Mouse (Mus musculus): ENCODE data around the gene Myd88. TPM values are rescaled to one million over a fixed set of nuclear protein-coding genes. Genes with fewer than 3 reads are reported as not detected.

Myd88 gene
- 37.7 TPM for total RNA-seq (2023)

GRCm38 (mm10) chr9:119340909-119341816 lies at the start of gene Myd88:
TSS of gene Myd88 (minus strand) at chr9:119341411.

DNA sequence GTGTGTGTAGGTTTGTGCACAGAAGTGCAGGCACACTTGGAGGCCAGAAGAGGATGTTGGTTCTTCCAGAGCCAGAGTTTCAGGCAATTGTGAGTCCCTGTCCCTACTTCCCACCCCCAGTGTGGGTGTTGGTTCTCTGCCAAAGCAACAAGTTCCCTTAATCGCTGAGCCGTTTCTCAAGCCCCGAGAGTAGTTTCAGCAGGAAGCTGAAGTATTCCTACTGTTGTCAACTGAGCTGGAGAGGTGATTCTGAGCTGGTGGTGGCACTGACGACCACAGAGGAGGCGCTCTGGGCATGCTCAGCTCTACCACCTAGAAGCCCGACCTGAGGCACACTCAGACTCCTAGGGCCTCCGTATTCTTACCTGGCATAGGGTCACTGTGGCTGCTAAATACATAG lies 24.1 kb upstream of the Myd88 start, which contains the start of gene Slc22a14:
TSS of gene Slc22a14 (minus strand) at position 270 of the 400 bp plus-strand sequence.

GRCm38 (mm10) chr9:119357331-119358057 lies 16.3 kb upstream of the Myd88 start, which contains the start of gene Xylb:
TSS of gene Xylb (plus strand) at chr9:119357381.

GRCm38 (mm10) chr9:119339558-119340211 lies 1.5 kb downstream of the Myd88 start, which contains the start of gene Acaa1a:
TSS of gene Acaa1a (plus strand) at chr9:119339676.

DNA sequence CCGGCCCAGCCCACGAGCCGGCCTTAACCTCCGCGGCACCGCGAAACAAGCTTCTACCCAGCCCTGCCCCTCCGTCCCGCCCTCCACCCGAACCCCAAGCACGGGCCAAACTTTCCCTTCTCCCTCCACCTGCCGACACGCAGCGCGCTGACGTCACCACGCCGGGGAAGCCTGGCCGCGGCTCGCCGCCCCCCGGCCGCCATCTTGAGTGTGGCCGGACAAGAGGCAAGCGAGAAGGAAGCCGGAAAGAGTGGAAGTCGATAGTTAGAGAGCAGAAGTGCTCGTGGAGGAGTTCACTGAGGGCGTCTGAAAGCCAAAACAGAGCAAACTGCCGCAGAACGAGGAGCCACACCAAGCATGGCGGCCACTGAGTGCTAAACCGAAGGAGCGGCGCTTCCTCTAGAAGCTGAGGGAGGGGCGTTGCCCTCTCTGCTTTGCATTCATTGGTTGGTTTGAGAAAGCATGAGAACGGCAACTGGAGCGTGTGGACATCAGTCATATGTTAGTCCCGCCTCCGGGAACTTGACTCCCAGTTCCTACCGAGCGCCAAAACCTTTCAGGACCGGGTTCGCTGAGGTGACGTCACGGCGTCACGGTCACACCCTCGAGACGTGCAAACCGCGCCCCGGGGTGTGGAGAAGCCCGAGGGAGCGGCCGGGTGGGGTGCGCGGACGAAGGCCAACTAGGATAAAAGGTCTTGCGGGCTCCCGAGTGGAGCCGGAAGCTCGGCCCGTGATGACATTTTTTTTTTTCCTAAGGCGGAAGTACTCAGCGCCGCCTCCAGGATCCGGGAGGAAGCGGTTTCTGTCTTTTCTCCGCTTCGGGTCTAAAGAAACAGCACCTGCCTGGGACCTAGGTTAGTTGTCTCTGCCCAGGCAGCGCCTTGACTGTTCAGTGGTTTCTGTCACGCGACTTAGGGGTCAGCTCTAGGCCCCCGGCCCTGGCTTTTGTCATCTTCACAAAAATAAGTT lies 18.6 kb downstream of the Myd88 start, which contains the start of gene Oxsr1:
TSS of gene Oxsr1 (minus strand) at position 139 of the 971 bp plus-strand sequence.

Other genes with a start within 250 kb of the Myd88 start
- not detected for gene Plcd1, start 247.9 kb downstream of the Myd88 start, total RNA-seq (2023)
- not detected for gene Dlec1, start 238.9 kb downstream of the Myd88 start, total RNA-seq (2023)
- 0.64 TPM for gene Acaa1b, start 184.3 kb downstream of the Myd88 start, total RNA-seq (2023)
- not detected for gene Gm47289, start 182.2 kb downstream of the Myd88 start, total RNA-seq (2023)
- gene Slc22a13, start 132.3 kb downstream of the Myd88 start, total RNA-seq (2023) = not detected
- gene Oxsr1, start 19.0 kb downstream of the Myd88 start, total RNA-seq (2023) = 41.7 TPM
- gene Acaa1a, start 1.7 kb downstream of the Myd88 start, total RNA-seq (2023) = 42.9 TPM
- gene Xylb, start 16.0 kb upstream of the Myd88 start, total RNA-seq (2023) = 0.38 TPM
- gene Slc22a14, start 24.1 kb upstream of the Myd88 start, total RNA-seq (2023) = not detected
- gene Acvr2b, start 60.7 kb upstream of the Myd88 start, total RNA-seq (2023) = 0.47 TPM
- 6.9 TPM for gene Exog, start 103.5 kb upstream of the Myd88 start, total RNA-seq (2023)
- not detected for gene Scn5a, start 237.6 kb upstream of the Myd88 start, total RNA-seq (2023)